Mouse (Mus musculus) hindbrain, embryonic 11.5 days (tissue): ENCODE results near the gene Gm2564. TPM values are rescaled to one million over a fixed set of nuclear protein-coding genes. Genes with fewer than 3 reads are reported as not detected.
A peak's percentile ranks its signal among the peaks of the same experiment; 100 is the strongest.
"Not testable (repeated sequence)": the region's sequence is repeated elsewhere in the genome, so short reads cannot be mapped to it uniquely, and the experiment has no call there.

Experiments
- ATAC-seq: fragments of 200-750 bp; cut with Nextera tagmentation; 2 replicates; pipeline ENCODE4 v1.8.0; 2017; ENCODE audit warnings: mild to moderate bottlenecking, moderate TSS enrichment, moderate library complexity; ENCODE audit not compliant: low FRiP score
- DNase-seq: peaks from one replicate; pipeline ENCODE4 v3.0.0-alpha.2; 2015; ENCODE audit warnings: low spot score
- H3K27ac ChIP-seq: fragments of 300-500 bp; sonication (generic); 2 replicates; pipeline ENCODE4 v1.5.1; 2014; ENCODE audit warnings: mild to moderate bottlenecking, low read depth, low read length
- H3K27me3 ChIP-seq: fragments of 300-500 bp; sonication (generic); 2 replicates; pipeline ENCODE4 v1.6.1; 2014; ENCODE audit warnings: mild to moderate bottlenecking, low read length, moderate library complexity, mixed read lengths; ENCODE audit not compliant: control insufficient read depth, insufficient read depth
- H3K36me3 ChIP-seq: fragments of 300-500 bp; sonication (generic); 2 replicates; pipeline ENCODE4 v1.6.1; 2014; ENCODE audit warnings: mild to moderate bottlenecking, low read length, moderate library complexity, mixed read lengths; ENCODE audit not compliant: control insufficient read depth, insufficient read depth
- H3K4me1 ChIP-seq: fragments of 300-500 bp; sonication (generic); replicated peaks from 2 replicates; pipeline ENCODE4 v1.6.1; 2014; ENCODE audit warnings: low read length, mixed read lengths; ENCODE audit not compliant: control insufficient read depth, insufficient read depth
- H3K4me2 ChIP-seq: fragments of 300-500 bp; sonication (generic); replicated peaks from 2 replicates; pipeline ENCODE4 v1.6.1; 2014; ENCODE audit warnings: mild to moderate bottlenecking, low read depth, low read length
- H3K4me3 ChIP-seq: fragments of 300-500 bp; sonication (generic); 2 replicates; pipeline ENCODE4 v1.5.1; 2014; ENCODE audit warnings: low read depth, low read length
- H3K9ac ChIP-seq: fragments of 300-500 bp; sonication (generic); 2 replicates; pipeline ENCODE4 v1.6.1; 2014; ENCODE audit warnings: low read depth, low read length
- H3K9me3 ChIP-seq: fragments of 300-500 bp; sonication (generic); 2 replicates; pipeline ENCODE4 v1.6.1; 2016; ENCODE audit warnings: low read length; ENCODE audit not compliant: control insufficient read depth
- WGBS: fragments of 180-500 bp; shearing (Covaris S2); extraction: QIAGEN DNeasy Blood & Tissue Kit; methylation state at CpG from one replicate; pipeline ENCODE4 v1.1.7; 2014; 5-methylcytosine and 5-hydroxymethylcytosine counted together
- polyA plus RNA-seq: library from polyadenylated mRNA; unstranded; fragments of >200 nt; fragmentation: Nextera tagmentation; extraction: Ambion mirVana; gene quantifications from 2 replicates; pipeline ENCODE4 v1.2.1, GENCODE M21; 2014

Gm2564 gene
- polyA plus RNA-seq: not detected in 2 replicates

DNA sequence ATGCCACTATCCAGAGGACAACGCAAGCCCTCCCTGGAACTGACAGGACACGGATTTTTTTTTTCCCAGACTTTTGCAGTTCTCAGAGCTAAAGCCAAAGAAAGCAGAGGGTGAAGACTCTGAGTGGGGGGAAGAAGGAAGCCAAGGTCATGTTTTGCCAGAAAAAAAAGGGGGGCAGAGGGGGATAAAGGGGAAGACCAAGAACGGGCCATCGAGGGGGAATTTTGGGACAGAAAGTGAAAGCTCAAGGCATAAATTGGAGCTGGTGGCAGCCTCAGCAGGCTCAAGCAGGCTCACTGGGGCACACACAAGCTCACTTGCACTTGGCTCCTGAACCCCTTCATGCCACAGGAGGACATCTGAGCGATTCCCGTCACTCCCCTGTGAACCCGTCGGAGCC, at the start of gene Gm2564:
Gene Gm2564 (plus strand): TSS at position 301 of the 400 bp plus-strand sequence.
- H3K9me3 ChIP-seq, H3K36me3 ChIP-seq, H3K4me3 ChIP-seq, DNase-seq, H3K4me2 ChIP-seq, H3K9ac ChIP-seq, ATAC-seq, H3K27ac ChIP-seq, H3K27me3 ChIP-seq, H3K4me1 ChIP-seq: not testable (repeated sequence)
- WGBS: no CpG with 5 or more reads among the region's 8 CpGs

GRCm38 (mm10) chr4:42611895-42612294, 17.6 kb upstream of the Gm2564 start, which contains the start of gene Gm10591:
Gene Gm10591 (plus strand): TSS chr4:42612195.
- not testable (repeated sequence) for H3K9ac ChIP-seq, H3K27ac ChIP-seq, H3K9me3 ChIP-seq, H3K4me3 ChIP-seq, H3K4me2 ChIP-seq, ATAC-seq, H3K36me3 ChIP-seq, DNase-seq, H3K4me1 ChIP-seq, H3K27me3 ChIP-seq
- no CpG with 5 or more reads among the region's 5 CpGs for WGBS

DNA sequence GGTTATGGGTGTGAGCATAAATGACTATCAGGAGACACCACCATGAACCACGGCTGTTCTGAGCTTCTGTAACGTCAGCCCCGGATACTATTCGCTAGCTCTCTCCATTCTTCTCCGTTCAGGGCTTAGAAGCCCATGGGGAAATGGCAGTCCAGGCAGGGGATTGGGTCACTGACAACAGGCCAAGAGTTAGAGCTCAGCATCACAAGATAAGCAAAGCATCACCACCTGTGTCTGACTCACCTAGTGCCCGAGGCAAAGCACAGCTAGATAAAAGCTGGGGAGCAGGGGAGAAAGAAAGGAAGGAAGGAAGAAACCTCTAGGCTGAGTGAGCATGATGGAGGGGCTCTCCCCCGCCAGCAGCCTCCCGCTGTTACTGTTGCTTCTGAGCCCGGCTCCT, 25.4 kb downstream of the Gm2564 start, which contains the start of gene Ccl27b:
Gene Ccl27b (plus strand): TSS at position 301 of the 400 bp plus-strand sequence.
- H3K27ac ChIP-seq, H3K9ac ChIP-seq, H3K27me3 ChIP-seq, ATAC-seq, H3K4me2 ChIP-seq, DNase-seq, H3K36me3 ChIP-seq, H3K4me1 ChIP-seq, H3K4me3 ChIP-seq, H3K9me3 ChIP-seq: not testable (repeated sequence)
- WGBS: no CpG with 5 or more reads among the region's 9 CpGs

DNA sequence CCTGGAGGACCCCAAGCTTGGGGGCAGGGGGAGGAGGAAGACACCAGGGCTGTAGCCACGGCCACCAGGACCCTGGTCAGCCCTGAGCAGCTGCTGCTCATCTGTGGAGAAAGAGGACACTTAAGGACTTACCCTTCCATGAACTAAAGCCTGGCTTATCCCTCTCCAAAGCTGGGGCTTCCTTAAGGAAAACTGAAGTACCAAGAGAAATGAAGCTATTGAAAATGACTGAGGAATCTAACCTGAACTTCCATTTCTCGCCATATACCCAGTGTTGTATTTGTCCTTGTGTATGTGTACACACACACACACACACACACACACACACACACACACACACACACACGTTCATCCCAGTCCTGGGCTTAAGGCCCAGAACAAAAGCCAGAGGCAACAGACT, 32.3 kb downstream of the Gm2564 start, which contains the start of gene Il11ra2:
Gene Il11ra2 (minus strand): TSS at position 101 of the 400 bp plus-strand sequence.
- not testable (repeated sequence) for DNase-seq, H3K27me3 ChIP-seq, H3K4me2 ChIP-seq, H3K9ac ChIP-seq, H3K36me3 ChIP-seq, H3K9me3 ChIP-seq, H3K4me1 ChIP-seq, ATAC-seq, H3K4me3 ChIP-seq, H3K27ac ChIP-seq
- WGBS: no CpG with 5 or more reads among the region's 3 CpGs

GRCm38 (mm10) chr4:42675415-42675814, 45.9 kb downstream of the Gm2564 start:
- WGBS: no CpG with 5 or more reads among the region's 4 CpGs
- H3K9ac ChIP-seq, H3K9me3 ChIP-seq, H3K36me3 ChIP-seq, H3K27me3 ChIP-seq, ATAC-seq, H3K4me1 ChIP-seq, H3K4me3 ChIP-seq, H3K27ac ChIP-seq, DNase-seq, H3K4me2 ChIP-seq: not testable (repeated sequence)

- WGBS: no CpG with 5 or more reads among the region's 7 CpGs
- H3K27me3 ChIP-seq, H3K27ac ChIP-seq, H3K4me1 ChIP-seq, H3K36me3 ChIP-seq, H3K4me2 ChIP-seq, DNase-seq, H3K4me3 ChIP-seq, H3K9ac ChIP-seq, H3K9me3 ChIP-seq: not testable (repeated sequence)
- ATAC-seq: peak; percentile 23; the same call in 1 of the 2 replicates
These were observed 49.8 kb downstream of the Gm2564 start for GRCm38 (mm10) chr4:42679365-42679764.

- peak; percentile 64 for ATAC-seq
- not testable (repeated sequence) for H3K4me2 ChIP-seq, H3K4me1 ChIP-seq, DNase-seq, H3K27me3 ChIP-seq, H3K9me3 ChIP-seq, H3K27ac ChIP-seq, H3K4me3 ChIP-seq, H3K36me3 ChIP-seq, H3K9ac ChIP-seq
- WGBS: no CpG with 5 or more reads among the region's 32 CpGs
These were observed 51.1 kb downstream of the Gm2564 start for GRCm38 (mm10) chr4:42680374-42681356.
